In the genomic region with DNA sequence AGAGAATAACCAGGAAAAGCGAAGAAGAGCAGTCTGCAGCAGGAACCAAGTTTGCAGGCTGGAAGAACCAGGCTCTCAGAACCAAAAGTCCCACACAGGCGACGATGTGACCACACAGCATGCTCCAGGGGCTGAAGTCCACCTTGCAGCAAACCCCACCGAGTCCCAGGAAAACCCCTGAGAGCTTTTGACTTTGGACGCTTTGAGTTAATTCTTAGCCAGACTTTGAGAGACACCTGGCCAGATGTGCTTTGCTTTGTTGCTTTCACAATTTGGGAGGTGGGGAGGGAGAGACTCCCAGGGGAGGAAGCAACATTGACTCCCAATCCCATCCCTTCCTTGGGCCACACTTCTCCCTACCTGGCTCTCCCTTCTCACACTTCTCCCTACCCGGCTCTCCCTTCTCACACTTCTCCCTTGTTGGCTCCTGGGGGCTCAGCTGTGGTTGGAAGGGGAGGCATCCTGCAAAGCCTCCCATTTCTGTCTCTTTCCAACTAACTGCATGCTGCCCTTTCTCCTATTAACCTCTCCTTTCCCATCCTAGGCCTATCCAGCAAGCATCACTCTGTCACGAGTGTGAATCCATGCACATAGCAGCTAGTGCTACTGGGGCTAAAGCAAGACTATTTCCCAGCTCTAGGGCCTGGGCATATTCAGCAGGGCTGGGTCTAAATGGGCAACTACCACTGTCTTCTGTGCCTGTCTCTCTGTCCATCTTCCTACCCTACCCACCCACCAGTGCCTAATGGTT, we compare ENCODE assay signal across 18 mouse cellular contexts. TPM values are rescaled to one million over a fixed set of nuclear protein-coding genes. Genes with fewer than 3 reads are reported as not detected.
DNase-seq lines count a peak whose midpoint lies in the region; ATAC-seq and TF ChIP-seq lines count a peak whose summit lies in the region.
"Had no signal": no experiment of that assay in that cellular context is flagged by ENCODE, and none has a peak within 500 bp of the region (broad histone marks: within the 10 kb centered on the region; RNA-seq: fewer than 3 reads in every experiment).

No protein-coding gene starts in this region.

- H3K27ac ChIP-seq in embryonic facial prominence, embryonic 12.5 days, result peak overlapping the region; percentile 64; the same call in 1 of the 2 replicates
- peak overlapping the region; percentile 23; the same call in 1 of the 2 replicates for H3K27ac ChIP-seq in small intestine, adult 2 months (ENCODE audit: insufficient read depth, low read depth, low read length)
- H3K27ac ChIP-seq: embryonic facial prominence, embryonic 13.5 days; forebrain, embryonic 12.5 days; neural tube, embryonic 13.5 days had no signal

- H3K9ac ChIP-seq in embryonic facial prominence, embryonic 12.5 days, result no peak overlapping the region
- H3K9ac ChIP-seq: embryonic facial prominence, embryonic 13.5 days; forebrain, embryonic 12.5 days; neural tube, embryonic 13.5 days had no signal

- no peaks in the 10 kb centered on the region for H3K27me3 ChIP-seq in embryonic facial prominence, embryonic 12.5 days
- no peaks in the 10 kb centered on the region for H3K27me3 ChIP-seq in small intestine, adult 2 months (ENCODE audit: control insufficient read depth, insufficient read depth, low read length)
- H3K27me3 ChIP-seq: neural tube, embryonic 13.5 days had no signal

- H3K4me3 ChIP-seq in embryonic facial prominence, embryonic 12.5 days, result no peak overlapping the region
- no peak overlapping the region for H3K4me3 ChIP-seq in small intestine, adult 2 months (ENCODE audit: low read depth, low read length)
- H3K4me3 ChIP-seq: embryonic facial prominence, embryonic 13.5 days; forebrain, embryonic 12.5 days; neural tube, embryonic 13.5 days had no signal

- no peaks in the 10 kb centered on the region for H3K9me3 ChIP-seq in embryonic facial prominence, embryonic 12.5 days
- H3K9me3 ChIP-seq: embryonic facial prominence, embryonic 13.5 days; forebrain, embryonic 12.5 days; neural tube, embryonic 13.5 days had no signal

- DNase-seq in kidney, adult 18-20 months, result peak; percentile 69
- peak; percentile 77 to 85 for DNase-seq in kidney, postnatal 36 days
- no peak for DNase-seq in lung, postnatal 10 days
- no peak for DNase-seq in cerebellum, adult 8-10 months
- no peak for DNase-seq in Muller cell, postnatal 12 days (ENCODE audit: inconsistent ontology term)
- DNase-seq: cerebellum, postnatal 25 days; gastrocnemius, postnatal 14 days; left cerebral cortex, postnatal 4 days; retina, postnatal 1 day; thymus, postnatal 14 days had no signal

- H3K4me2 ChIP-seq in embryonic facial prominence, embryonic 12.5 days (replicated peaks), result no peak overlapping the region
- H3K4me2 ChIP-seq: embryonic facial prominence, embryonic 13.5 days; forebrain, embryonic 12.5 days; neural tube, embryonic 13.5 days had no signal

- no peaks in the 10 kb centered on the region for H3K36me3 ChIP-seq in embryonic facial prominence, embryonic 12.5 days
- H3K36me3 ChIP-seq in small intestine, adult 2 months (ENCODE audit: control insufficient read depth, insufficient read depth, low read length), result peaks cover 18% of the 10 kb centered on the region
- H3K36me3 ChIP-seq: embryonic facial prominence, embryonic 13.5 days; forebrain, embryonic 12.5 days; neural tube, embryonic 13.5 days had no signal

- ATAC-seq in embryonic facial prominence, embryonic 12.5 days (ENCODE audit: insufficient number of reproducible peaks, insufficient read depth, low FRiP score, low TSS enrichment), result no peak
- ATAC-seq: activated CD4-positive, CD25-positive, alpha-beta regulatory T cell, adult 4 months; hindbrain, embryonic 16.5 days; midbrain, embryonic 16.5 days had no signal

- no peak for TF ChIP-seq CTCF in small intestine, adult 2 months (IDR thresholded peaks at IDR 0.05; ENCODE audit: extremely low read depth, insufficient read length, insufficient replicate concordance, low read depth, low read length)

- 78% methylated on average over 7 of the region's 7 CpGs for WGBS in embryonic facial prominence, embryonic 12.5 days
- 34% methylated on average over 7 of the region's 7 CpGs for WGBS in small intestine, adult 2 months

- peaks cover 17% of the 10 kb centered on the region; the same call in 1 of the 2 replicates for H3K4me1 ChIP-seq in embryonic facial prominence, embryonic 12.5 days
- H3K4me1 ChIP-seq in small intestine, adult 2 months (ENCODE audit: control insufficient read depth, insufficient read depth, insufficient read length, low read length), result peaks cover 27% of the 10 kb centered on the region
- H3K4me1 ChIP-seq: forebrain, embryonic 12.5 days had no signal

- no peak for TF ChIP-seq POLR2A in small intestine, adult 2 months (IDR thresholded peaks at IDR 0.05; ENCODE audit: low read depth, low read length)

RNA-seq across cellular contexts. Expression of gene C130074G19Rik, which starts 10.8 kb away (rescaled TPM):
- 1.0 and 1.3 TPM in 2 replicates for polyA plus RNA-seq in embryonic facial prominence, embryonic 12.5 days (2016; fragmentation: Nextera tagmentation; extraction: Ambion mirVana)
- polyA plus RNA-seq in small intestine, adult 2 months (2012; rRNA removed), result 16.2 and 45.1 TPM in 2 replicates
- polyA plus RNA-seq: activated CD4-positive, CD25-positive, alpha-beta regulatory T cell, adult 4 months had no signal

RNA-seq across cellular contexts. Expression of gene Marc2, which starts 26.0 kb away (rescaled TPM):
- 144 and 152 TPM in 2 replicates for polyA plus RNA-seq in embryonic facial prominence, embryonic 12.5 days (2016; fragmentation: Nextera tagmentation; extraction: Ambion mirVana)
- polyA plus RNA-seq in small intestine, adult 2 months (2012; rRNA removed), result 332 and 352 TPM in 2 replicates

Comparison
In these comparisons a context has a peak if more than half of its experiments do, and no peak if none do; other contexts are left out.
1. DNase-seq: peak in kidney, adult 18-20 months (single experiment) and kidney, postnatal 36 days (2 of 2); none in lung, postnatal 10 days (single experiment), cerebellum, adult 8-10 months (single experiment) and Muller cell, postnatal 12 days (single experiment).